Mouse (Mus musculus) bone marrow, adult 2 months (tissue): ENCODE measurements at regions not wholly inside any gene's neighbourhood (a gene's known extent, or its start where the extent isn't known, plus 50 kb on each side); places are given as distances from the start of the nearest gene placed in this dataset.

Experiments used
- H3K27ac ChIP-seq: fragments of 200-500 bp; 2 replicates; pipeline ENCODE4 v1.5.1; 2012; ENCODE audit warnings: low read depth, mild to moderate bottlenecking, control low read depth, inconsistent platforms, low read length; ENCODE audit not compliant: control insufficient read depth, poor library complexity, insufficient read depth
- H3K4me1 ChIP-seq: fragments of 200-500 bp; 2 replicates; pipeline ENCODE4 v1.6.1; 2011; ENCODE audit warnings: low read length; ENCODE audit not compliant: control insufficient read depth, insufficient read depth
- H3K4me3 ChIP-seq: fragments of 200-500 bp; replicated peaks from 2 replicates; pipeline ENCODE3; 2011; ENCODE audit warnings: mild to moderate bottlenecking, low read depth, low read length, control low read depth; ENCODE audit not compliant: control insufficient read depth
- CTCF ChIP-seq: fragments of 200-500 bp; IDR thresholded peaks from 2 replicates; pipeline ENCODE4 v1.5.1; 2011; ENCODE audit warnings: low read length, control low read depth; ENCODE audit not compliant: control insufficient read depth, insufficient read depth
- POLR2A ChIP-seq: fragments of 200-500 bp; IDR thresholded peaks from 2 replicates; pipeline ENCODE4 v1.6.1; 2011; ENCODE audit warnings: low read depth, mild to moderate bottlenecking, control low read depth, low read length, borderline replicate concordance; ENCODE audit not compliant: control insufficient read depth
- WGBS: fragments of 180-500 bp; shearing (Covaris S2); methylation state at CpG from one replicate; pipeline ENCODE4 v1.1.7; 2018; 5-methylcytosine and 5-hydroxymethylcytosine counted together

DNA sequence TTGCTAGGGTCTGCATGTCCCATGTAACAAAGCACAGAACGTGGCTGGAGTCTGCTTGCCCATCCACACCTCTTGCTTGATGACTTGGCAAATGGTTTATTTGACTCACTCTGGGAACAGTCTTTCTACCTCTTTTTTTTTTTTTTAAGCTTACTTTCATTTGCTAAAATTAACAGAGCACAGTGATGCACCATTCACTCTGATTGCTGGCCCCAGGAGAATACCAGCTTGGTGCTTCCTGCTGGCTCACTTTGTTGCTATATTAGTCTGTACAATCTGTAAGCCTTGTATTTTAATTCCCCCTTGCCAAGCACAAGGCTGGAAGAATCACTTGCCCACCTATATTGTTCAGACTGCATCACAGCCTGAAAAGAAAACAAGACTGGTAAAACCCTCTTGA lies 521.4 kb upstream of the Atp11b start:
- no peak overlapping the region for H3K4me3 ChIP-seq
- no peak for TF ChIP-seq POLR2A
- 45% methylated on average over 1 of the region's 1 CpGs for WGBS
- H3K4me1 ChIP-seq: no peaks in the 10 kb centered on the region
- no peak overlapping the region for H3K27ac ChIP-seq

- Histone ChIP-seq H3K4me3 (no peak overlapping the region), H3K27ac (no peak overlapping the region), H3K4me1 (no peaks in the 10 kb centered on the region)
- no peak for TF ChIP-seq CTCF
- no peak for TF ChIP-seq POLR2A
- 58% methylated on average over 3 of the region's 3 CpGs for WGBS
Observed at GRCm38 (mm10) chr3:35235066-35235465, 518.8 kb upstream of the Atp11b start.

- WGBS: 56% methylated on average over 5 of the region's 5 CpGs
- H3K4me3 ChIP-seq: no peak overlapping the region
- TF ChIP-seq CTCF (no peak), POLR2A (no peak)
- H3K4me1 ChIP-seq: no peaks in the 10 kb centered on the region
- H3K27ac ChIP-seq: no peak overlapping the region
Observed at GRCm38 (mm10) chr3:35235772-35236171, 518.1 kb upstream of the Atp11b start.

DNA sequence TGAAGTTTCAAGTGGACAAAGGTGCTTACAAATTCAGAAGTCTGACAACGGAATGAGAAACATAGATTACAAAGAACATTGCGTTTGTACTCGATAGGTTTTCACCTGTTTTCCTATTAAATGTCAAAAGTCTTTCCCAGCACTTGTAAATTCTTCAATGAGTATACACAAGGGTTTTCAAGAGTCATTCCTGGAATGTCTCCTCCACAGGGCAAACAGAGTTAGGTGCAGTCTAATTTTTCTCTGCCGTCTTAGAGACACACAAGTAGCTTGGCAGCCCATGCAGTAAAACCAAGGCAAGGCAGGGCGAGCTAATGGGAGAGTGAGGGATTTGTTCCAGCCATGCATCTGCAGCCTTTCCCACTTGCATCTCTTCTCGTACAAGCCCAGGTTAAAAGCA lies 516.6 kb upstream of the Atp11b start:
- Histone ChIP-seq H3K4me1 (no peaks in the 10 kb centered on the region), H3K4me3 (no peak overlapping the region), H3K27ac (no peak overlapping the region)
- TF ChIP-seq CTCF (no peak), POLR2A (no peak)
- WGBS: 78% methylated on average over 6 of the region's 6 CpGs

DNA sequence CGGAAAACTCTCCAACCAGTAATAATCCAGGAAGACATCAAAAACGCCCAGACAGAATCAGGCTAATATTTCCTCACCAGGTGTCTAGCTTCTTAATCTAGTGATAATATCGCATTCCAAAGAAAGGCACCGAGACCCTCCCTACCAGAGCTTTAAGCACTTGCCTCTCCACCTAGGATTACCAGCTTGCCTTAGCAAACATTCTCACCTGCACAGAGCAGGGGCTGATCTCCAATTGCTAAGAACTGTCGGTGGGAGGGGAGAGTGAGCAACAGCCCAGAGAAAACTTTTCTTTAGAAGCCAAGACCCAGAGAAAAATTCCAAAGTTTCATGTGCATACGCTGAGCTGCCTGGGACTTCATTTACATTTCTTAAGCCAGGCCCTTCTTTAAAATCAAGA lies 511.6 kb upstream of the Atp11b start:
- WGBS: 59% methylated on average over 6 of the region's 6 CpGs
- Histone ChIP-seq H3K4me3 (no peak overlapping the region), H3K27ac (no peak overlapping the region), H3K4me1 (no peaks in the 10 kb centered on the region)
- TF ChIP-seq POLR2A: no peak
- no peak for TF ChIP-seq CTCF

- WGBS: 76% methylated on average over 10 of the region's 10 CpGs
- Histone ChIP-seq H3K4me1 (no peaks in the 10 kb centered on the region), H3K27ac (no peak overlapping the region), H3K4me3 (no peak overlapping the region)
- no peak for TF ChIP-seq POLR2A
- TF ChIP-seq CTCF: no peak
Observed at GRCm38 (mm10) chr3:35242871-35243529, 510.9 kb upstream of the Atp11b start.

- TF ChIP-seq POLR2A (no peak), CTCF (no peak)
- WGBS: 48% methylated on average over 8 of the region's 8 CpGs
- H3K27ac ChIP-seq: no peak overlapping the region
- no peak overlapping the region for H3K4me3 ChIP-seq
- H3K4me1 ChIP-seq: no peaks in the 10 kb centered on the region
Observed at GRCm38 (mm10) chr3:35245003-35245402, 508.9 kb upstream of the Atp11b start.

DNA sequence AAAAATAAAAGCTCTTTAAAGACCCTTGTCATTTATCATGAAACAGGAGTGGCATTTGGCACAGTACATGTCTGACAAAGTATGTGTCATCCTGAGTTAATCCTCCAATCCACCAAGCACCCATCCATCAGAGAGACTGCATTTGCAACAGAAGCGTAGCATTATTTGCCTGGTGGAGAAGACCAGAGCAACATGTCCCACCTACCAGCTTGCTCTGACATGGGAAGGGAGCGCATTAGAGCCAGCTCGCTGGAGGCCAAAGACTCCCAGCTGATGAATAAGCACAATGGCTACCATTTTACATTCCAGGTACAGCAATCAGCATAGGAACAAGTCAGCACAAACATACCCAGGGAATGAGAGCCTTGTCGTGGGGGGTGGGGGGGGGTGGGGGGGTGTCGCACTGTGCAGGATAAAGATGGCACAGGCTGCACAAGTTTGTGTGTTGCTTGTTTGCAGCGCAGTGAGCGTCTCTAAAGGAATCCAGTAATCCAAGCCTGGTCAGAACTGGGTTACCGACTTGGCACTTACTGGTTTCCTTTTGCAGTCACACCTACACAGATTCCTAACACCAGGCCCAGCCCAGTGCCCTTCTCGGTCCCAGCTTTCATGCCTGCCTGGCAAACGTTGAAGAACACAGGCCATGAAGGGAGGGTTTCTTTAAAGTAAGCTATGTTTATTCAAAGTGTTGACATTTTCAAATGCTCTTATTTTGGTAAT lies 507.8 kb upstream of the Atp11b start:
- Histone ChIP-seq H3K4me3 (no peak overlapping the region), H3K4me1 (no peaks in the 10 kb centered on the region), H3K27ac (no peak overlapping the region)
- 79% methylated on average over 10 of the region's 10 CpGs for WGBS
- TF ChIP-seq POLR2A (no peak), CTCF (no peak)

- Histone ChIP-seq H3K27ac (no peak overlapping the region), H3K4me1 (no peaks in the 10 kb centered on the region), H3K4me3 (no peak overlapping the region)
- no peak for TF ChIP-seq POLR2A
- TF ChIP-seq CTCF: no peak
- WGBS: 84% methylated on average over 10 of the region's 10 CpGs
Observed at GRCm38 (mm10) chr3:35249160-35249559, 504.7 kb upstream of the Atp11b start.
